Mouse (Mus musculus): ENCODE results near the gene Slc22a21. TPM values are rescaled to one million over a fixed set of nuclear protein-coding genes. Genes with fewer than 3 reads are reported as not detected.

The Slc22a21 gene
- polyA plus RNA-seq, 1 experiment from 2014 or later, result 1.7 TPM

DNA sequence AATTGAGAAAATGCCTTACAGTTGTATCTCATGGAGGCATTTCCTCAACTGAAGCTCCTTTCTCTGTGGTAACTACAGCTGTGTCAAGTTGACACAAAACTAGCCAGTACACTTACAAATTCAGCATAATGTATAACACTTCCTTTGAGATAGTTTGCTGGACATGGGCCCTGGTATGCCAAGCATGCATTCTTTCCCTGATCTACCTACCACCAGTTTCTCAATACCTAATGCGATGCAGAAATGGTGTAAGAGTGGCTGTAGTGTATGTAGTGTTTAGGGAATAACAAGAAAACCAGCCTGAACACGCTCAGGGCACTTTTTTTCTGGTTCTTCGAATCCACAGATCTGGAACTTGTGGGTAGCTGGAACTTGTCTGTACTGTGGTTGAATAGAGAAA lies 51.5 kb downstream of the Slc22a21 start:
- no peak overlapping the region for H3K4me3 ChIP-seq (replicated peaks)
- no peak for ATAC-seq
- H3K27me3 ChIP-seq, result no peaks in the 10 kb centered on the region
- no peak overlapping the region for H3K27ac ChIP-seq
- H3K4me1 ChIP-seq (replicated peaks), result no peaks in the 10 kb centered on the region
- H3K9me3 ChIP-seq, result no peaks in the 10 kb centered on the region
- no peaks in the 10 kb centered on the region for H3K36me3 ChIP-seq
- no peak overlapping the region for H3K9ac ChIP-seq (replicated peaks)
- 88% methylated on average over 3 of the region's 3 CpGs for WGBS
- H3K4me2 ChIP-seq (replicated peaks), result no peak overlapping the region

DNA sequence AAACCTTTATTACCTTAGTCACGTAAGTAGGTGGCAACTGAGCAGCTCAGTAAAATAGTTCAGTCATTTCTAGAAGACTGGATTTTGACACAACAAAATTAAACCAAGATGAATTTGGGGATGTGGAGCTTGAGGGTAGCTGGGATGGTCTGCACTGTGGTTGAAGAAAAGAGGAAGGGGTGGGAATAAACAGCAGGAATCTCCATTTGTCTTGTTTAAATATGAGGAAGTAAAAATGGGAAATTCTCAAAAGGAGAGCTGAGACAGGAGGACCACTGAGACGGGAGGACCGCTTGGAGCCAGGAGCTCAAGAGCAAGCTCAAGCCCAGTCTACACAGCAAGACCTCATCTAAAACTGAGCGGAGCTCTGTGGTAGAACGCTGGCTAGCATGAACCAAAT lies 53.8 kb downstream of the Slc22a21 start:
- 96% methylated on average over 5 of the region's 5 CpGs for WGBS
- ATAC-seq, result no peak
- H3K27ac ChIP-seq, result no peak overlapping the region

DNA sequence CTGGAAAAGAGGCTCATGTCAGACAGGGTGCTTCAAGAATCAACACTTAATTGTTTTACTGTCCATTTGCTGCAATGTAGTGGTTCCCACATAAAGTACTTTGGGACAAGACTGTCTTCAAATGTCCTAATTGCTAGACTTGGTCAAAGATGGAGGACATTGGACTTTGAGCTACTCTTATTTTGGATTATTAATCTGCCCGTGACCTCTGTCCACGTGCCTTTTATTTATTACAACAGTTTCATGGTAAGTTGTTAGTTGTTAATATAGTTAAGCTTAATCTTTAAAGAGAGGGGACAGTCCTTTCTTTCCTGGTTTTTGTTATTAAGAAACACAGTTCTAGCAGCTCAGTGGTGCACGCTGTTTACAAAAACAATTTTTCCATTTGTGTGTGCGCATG lies 61.3 kb downstream of the Slc22a21 start:
- Histone ChIP-seq H3K27ac (no peak overlapping the region), H3K4me1 (replicated peaks) (no peaks in the 10 kb centered on the region), H3K36me3 (no peaks in the 10 kb centered on the region), H3K9me3 (no peaks in the 10 kb centered on the region), H3K4me3 (replicated peaks) (no peak overlapping the region), H3K4me2 (replicated peaks) (no peak overlapping the region), H3K9ac (replicated peaks) (no peak overlapping the region), H3K27me3 (no peaks in the 10 kb centered on the region)
- WGBS, result 95% methylated on average over 4 of the region's 4 CpGs
- ATAC-seq, result no peak

More for the DNA sequence above, 53.8 kb downstream of the Slc22a21 start:
- Histone ChIP-seq H3K9me3 (no peaks in the 10 kb centered on the region), H3K9ac (replicated peaks) (no peak overlapping the region), H3K4me2 (replicated peaks) (no peak overlapping the region), H3K36me3 (no peaks in the 10 kb centered on the region), H3K27me3 (no peaks in the 10 kb centered on the region), H3K4me1 (replicated peaks) (no peaks in the 10 kb centered on the region), H3K4me3 (replicated peaks) (no peak overlapping the region)

DNA sequence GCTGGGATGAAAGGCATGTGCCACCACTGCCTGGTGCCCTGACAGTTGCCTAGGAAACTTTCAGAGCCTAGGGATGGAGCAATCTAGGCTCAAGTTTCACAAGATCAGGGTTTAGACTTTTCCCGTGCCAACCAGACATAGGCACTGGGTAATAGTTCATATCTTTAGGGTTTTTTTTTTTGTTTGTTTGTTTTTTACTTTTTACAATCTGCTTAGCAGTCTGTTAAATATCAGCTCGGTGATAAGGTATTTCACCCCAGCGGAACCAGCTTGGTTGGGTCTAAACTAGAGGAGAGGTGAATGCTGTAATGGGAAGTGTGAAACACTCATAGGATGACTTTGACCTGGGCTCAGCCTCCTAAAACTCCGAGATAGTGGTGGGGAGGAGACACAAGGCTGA lies 69.1 kb downstream of the Slc22a21 start:
- Histone ChIP-seq H3K27me3 (no peaks in the 10 kb centered on the region), H3K4me3 (replicated peaks) (no peak overlapping the region), H3K36me3 (no peaks in the 10 kb centered on the region), H3K9ac (replicated peaks) (no peak overlapping the region), H3K9me3 (no peaks in the 10 kb centered on the region), H3K27ac (no peak overlapping the region), H3K4me1 (replicated peaks) (no peaks in the 10 kb centered on the region), H3K4me2 (replicated peaks) (no peak overlapping the region)
- no peak for ATAC-seq
- 89% methylated on average over 4 of the region's 4 CpGs for WGBS

DNA sequence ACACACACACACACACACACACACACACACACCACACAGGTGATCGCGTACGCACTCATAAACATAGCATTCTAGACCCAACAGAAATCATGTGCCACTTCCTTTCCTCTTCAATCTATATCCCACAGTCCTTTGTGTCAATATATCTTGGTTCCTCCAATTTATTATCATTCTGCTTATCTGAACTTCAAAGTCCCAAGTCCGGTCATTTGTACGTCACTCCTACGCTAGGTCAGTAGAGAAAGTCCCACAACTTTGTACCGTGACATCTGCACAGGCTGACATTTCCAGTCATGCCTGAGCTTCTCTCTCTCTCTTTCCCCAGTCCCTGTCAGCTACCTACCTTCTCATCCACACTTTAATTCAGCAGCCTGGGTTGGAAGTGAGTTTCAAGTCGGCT lies 71.4 kb downstream of the Slc22a21 start:
- Histone ChIP-seq H3K4me3 (replicated peaks) (no peak overlapping the region), H3K9me3 (no peaks in the 10 kb centered on the region), H3K9ac (replicated peaks) (no peak overlapping the region), H3K36me3 (no peaks in the 10 kb centered on the region), H3K27ac (no peak overlapping the region), H3K27me3 (no peaks in the 10 kb centered on the region), H3K4me1 (replicated peaks) (no peaks in the 10 kb centered on the region), H3K4me2 (replicated peaks) (no peak overlapping the region)
- 95% methylated on average over 8 of the region's 8 CpGs for WGBS
- ATAC-seq, result no peak

DNA sequence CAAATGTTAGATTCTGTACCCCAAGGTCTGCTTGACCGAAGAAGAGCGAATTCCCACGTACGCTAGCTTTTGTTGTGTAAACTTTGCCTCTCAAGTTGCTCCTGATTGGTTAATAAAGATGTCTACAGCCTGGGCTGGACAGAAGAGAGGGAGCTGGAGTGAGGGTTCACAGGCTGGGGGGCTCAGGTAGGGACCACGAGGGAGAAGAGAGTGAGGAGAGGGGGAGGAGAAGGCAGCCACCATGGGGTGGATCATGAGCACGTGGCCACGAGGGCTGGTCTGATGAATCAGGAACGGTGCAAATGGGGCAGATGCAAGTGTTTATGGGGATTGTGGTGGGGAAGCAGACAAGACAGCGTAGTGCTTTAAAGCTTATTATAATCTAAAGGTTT lies 75.6 kb downstream of the Slc22a21 start:
- H3K4me1 ChIP-seq (replicated peaks), result no peaks in the 10 kb centered on the region
- no peaks in the 10 kb centered on the region for H3K9me3 ChIP-seq
- H3K27me3 ChIP-seq, result no peaks in the 10 kb centered on the region
- no peak for ATAC-seq
- 82% methylated on average over 9 of the region's 9 CpGs for WGBS
- no peak overlapping the region for H3K27ac ChIP-seq
- H3K36me3 ChIP-seq, result no peaks in the 10 kb centered on the region
- no peak overlapping the region for H3K4me2 ChIP-seq (replicated peaks)
- H3K4me3 ChIP-seq (replicated peaks), result no peak overlapping the region
- H3K9ac ChIP-seq (replicated peaks), result no peak overlapping the region

DNA sequence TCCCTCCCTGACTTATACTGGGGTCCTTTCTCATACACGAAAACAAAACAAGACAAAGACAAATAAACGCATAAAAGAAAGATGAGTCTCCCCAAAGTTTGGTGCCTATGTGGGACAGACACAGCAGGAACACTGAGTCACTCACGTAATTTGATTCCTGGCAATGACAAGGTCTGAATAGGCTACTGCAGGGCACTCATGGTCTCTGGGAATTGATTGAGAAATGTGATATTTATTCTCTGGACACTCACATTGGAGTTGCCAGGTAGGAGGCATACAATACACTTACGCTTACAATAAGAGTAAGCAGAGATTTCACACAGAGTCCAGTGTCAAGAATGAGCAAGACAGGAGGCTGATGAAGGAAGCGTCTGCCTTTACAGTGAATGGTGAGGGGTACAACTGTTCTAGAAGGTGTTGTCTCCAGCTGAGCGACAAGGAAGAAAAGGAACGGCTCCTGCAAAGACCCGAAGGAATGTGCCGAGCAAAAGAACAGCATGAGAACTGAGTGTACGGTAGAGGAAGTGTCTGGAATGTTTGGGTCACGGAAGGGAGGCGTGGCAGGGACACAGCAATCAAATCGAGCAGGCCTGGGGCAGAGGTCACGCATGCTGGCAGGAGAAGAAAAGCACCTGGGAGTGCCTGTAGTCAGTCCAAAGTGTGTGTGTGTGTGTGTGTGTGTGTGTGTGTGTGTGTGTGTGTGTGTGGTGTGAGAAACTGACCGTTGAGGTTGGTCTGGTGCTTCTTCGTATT lies 76.2 kb downstream of the Slc22a21 start:
- Histone ChIP-seq H3K4me3 (replicated peaks) (no peak overlapping the region), H3K9ac (replicated peaks) (no peak overlapping the region), H3K9me3 (no peaks in the 10 kb centered on the region), H3K4me2 (replicated peaks) (no peak overlapping the region), H3K27ac (no peak overlapping the region), H3K27me3 (no peaks in the 10 kb centered on the region), H3K4me1 (replicated peaks) (no peaks in the 10 kb centered on the region), H3K36me3 (no peaks in the 10 kb centered on the region)
- WGBS, result 62% methylated on average over 16 of the region's 16 CpGs
- ATAC-seq, result no peak

DNA sequence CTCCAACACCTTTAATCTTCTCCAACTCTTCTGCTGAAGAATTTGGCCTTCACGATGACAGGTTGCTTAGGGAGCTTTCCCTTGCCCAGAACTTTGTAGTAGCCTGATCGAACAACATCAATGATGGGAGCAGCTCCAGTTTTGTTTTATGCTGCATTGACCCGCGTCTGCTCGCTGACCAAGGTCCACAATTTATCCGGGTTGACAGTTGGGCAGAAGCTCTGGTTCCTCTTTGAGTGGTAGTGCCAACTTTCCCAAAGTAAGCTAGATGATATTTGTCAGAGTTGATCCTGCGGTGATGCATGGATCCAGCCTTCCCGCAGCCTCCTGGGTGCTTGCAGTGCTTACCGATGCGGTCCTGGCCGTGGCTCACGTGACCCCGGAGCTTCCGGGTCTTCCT lies 77.4 kb downstream of the Slc22a21 start:
- H3K9me3 ChIP-seq, result no peaks in the 10 kb centered on the region
- H3K4me2 ChIP-seq (replicated peaks), result no peak overlapping the region
- H3K36me3 ChIP-seq, result no peaks in the 10 kb centered on the region
- no peaks in the 10 kb centered on the region for H3K27me3 ChIP-seq
- H3K27ac ChIP-seq, result no peak overlapping the region
- WGBS, result 95% methylated on average over 14 of the region's 14 CpGs
- H3K9ac ChIP-seq (replicated peaks), result no peak overlapping the region
- H3K4me1 ChIP-seq (replicated peaks), result no peaks in the 10 kb centered on the region
- ATAC-seq, result no peak
- no peak overlapping the region for H3K4me3 ChIP-seq (replicated peaks)

DNA sequence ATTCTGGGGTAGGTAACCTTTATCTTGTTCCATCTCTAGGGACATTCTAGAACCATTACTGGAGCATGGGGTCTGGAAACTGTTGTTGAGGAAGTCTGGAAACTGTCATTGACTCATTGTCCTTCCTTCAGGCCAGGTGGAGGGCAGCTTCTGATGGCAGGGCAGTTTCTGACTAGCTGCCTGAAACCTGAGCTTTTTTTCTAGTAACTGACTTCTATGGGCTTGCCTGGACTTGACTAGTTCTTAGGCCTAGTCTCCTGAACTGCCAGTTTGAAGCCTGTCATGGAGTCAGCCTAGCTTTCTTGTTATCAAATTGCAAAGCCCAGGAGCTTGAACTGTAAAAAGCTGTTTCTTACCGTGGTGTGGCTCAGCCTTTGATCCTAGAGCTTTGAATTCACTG lies 79.1 kb downstream of the Slc22a21 start:
- H3K27me3 ChIP-seq, result no peaks in the 10 kb centered on the region
- no peak for ATAC-seq
- 55% methylated on average over 1 of the region's 1 CpGs for WGBS
- no peaks in the 10 kb centered on the region for H3K9me3 ChIP-seq
- H3K36me3 ChIP-seq, result no peaks in the 10 kb centered on the region
- H3K27ac ChIP-seq, result no peak overlapping the region
- no peak overlapping the region for H3K4me3 ChIP-seq (replicated peaks)
- no peaks in the 10 kb centered on the region for H3K4me1 ChIP-seq (replicated peaks)
- no peak overlapping the region for H3K9ac ChIP-seq (replicated peaks)
- no peak overlapping the region for H3K4me2 ChIP-seq (replicated peaks)

DNA sequence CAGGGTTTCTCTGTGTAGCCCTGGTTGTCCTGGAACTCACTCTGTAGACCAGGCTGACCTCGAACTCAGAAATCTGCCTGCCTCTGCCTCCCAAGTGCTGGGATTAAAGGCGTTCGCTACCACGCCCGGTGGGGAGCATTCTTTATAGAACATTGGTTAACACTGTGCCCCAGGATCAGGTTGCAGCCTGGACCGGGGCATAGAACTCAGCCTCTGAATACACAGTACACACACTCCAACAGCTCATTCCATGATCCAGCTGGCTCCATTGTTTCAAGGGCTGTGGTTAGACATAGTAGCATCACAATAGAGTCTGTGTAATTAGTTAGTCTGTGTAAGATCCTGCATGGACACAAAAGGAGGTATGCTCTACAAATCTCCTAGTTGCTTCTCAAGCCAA lies 80.2 kb downstream of the Slc22a21 start:
- ATAC-seq, result no peak
- no peaks in the 10 kb centered on the region for H3K36me3 ChIP-seq
- WGBS, result 91% methylated on average over 6 of the region's 6 CpGs

More for the DNA sequence above, 80.2 kb downstream of the Slc22a21 start:
- Histone ChIP-seq H3K4me1 (replicated peaks) (no peaks in the 10 kb centered on the region), H3K4me2 (replicated peaks) (no peak overlapping the region), H3K27ac (no peak overlapping the region), H3K9me3 (no peaks in the 10 kb centered on the region), H3K4me3 (replicated peaks) (no peak overlapping the region), H3K27me3 (no peaks in the 10 kb centered on the region), H3K9ac (replicated peaks) (no peak overlapping the region)

Other genes starting within 250 kb of the Slc22a21 start
- gene Irf1, start 210.3 kb downstream of the Slc22a21 start, polyA plus RNA-seq (2015; fragmentation: Nextera tagmentation; extraction: Ambion mirVana), result 1.5 and 2.0 TPM in 2 replicates
- not detected in 2 replicates for gene Gm17334, start 207.1 kb downstream of the Slc22a21 start, polyA plus RNA-seq (2015; fragmentation: Nextera tagmentation; extraction: Ambion mirVana)
- 0.40 TPM in 1 of 2 replicates, not detected in the other for gene Gm12216, start 121.1 kb downstream of the Slc22a21 start, polyA plus RNA-seq (2015; fragmentation: Nextera tagmentation; extraction: Ambion mirVana)
- gene Slc22a5, start 88.7 kb downstream of the Slc22a21 start, polyA plus RNA-seq (2015; fragmentation: Nextera tagmentation; extraction: Ambion mirVana), result 8.0 and 8.1 TPM in 2 replicates
- gene Slc22a4, start 47.8 kb upstream of the Slc22a21 start, polyA plus RNA-seq (2015; fragmentation: Nextera tagmentation; extraction: Ambion mirVana), result 1.0 and 1.3 TPM in 2 replicates
- 23.0 and 23.7 TPM in 2 replicates for gene Pdlim4, start 88.7 kb upstream of the Slc22a21 start, polyA plus RNA-seq (2015; fragmentation: Nextera tagmentation; extraction: Ambion mirVana)
- 6.0 and 7.8 TPM in 2 replicates for gene P4ha2, start 119.8 kb upstream of the Slc22a21 start, polyA plus RNA-seq (2015; fragmentation: Nextera tagmentation; extraction: Ambion mirVana)

All from midbrain, embryonic 13.5 days (tissue).